Mouse (Mus musculus) olfactory bulb, adult 2 months (tissue): Measurements from ENCODE around the gene 4931400O07Rik. TPM values are rescaled to one million over a fixed set of nuclear protein-coding genes. Genes with fewer than 3 reads are reported as not detected.

Source experiments
- H3K27ac ChIP-seq: fragments of 200-500 bp; 2 replicates; pipeline ENCODE4 v1.5.1; 2012; ENCODE audit warnings: low read depth, low read length; ENCODE audit not compliant: insufficient read depth
- H3K4me1 ChIP-seq: fragments of 200-500 bp; 2 replicates; pipeline ENCODE4 v1.6.1; 2012; ENCODE audit warnings: low read length; ENCODE audit not compliant: control insufficient read depth, insufficient read depth
- H3K4me3 ChIP-seq: fragments of 200-500 bp; 2 replicates; pipeline ENCODE4 v1.5.1; 2012; ENCODE audit warnings: mild to moderate bottlenecking, low read depth, low read length, moderate library complexity; ENCODE audit not compliant: insufficient read depth
- CTCF ChIP-seq: fragments of 200-500 bp; IDR thresholded peaks from 2 replicates; pipeline ENCODE4 v1.5.1; 2012; ENCODE audit warnings: low read depth, mild to moderate bottlenecking, low read length, moderate library complexity; ENCODE audit not compliant: insufficient read depth
- POLR2A ChIP-seq: fragments of 200-500 bp; IDR thresholded peaks from 2 replicates; pipeline ENCODE4 v1.6.1; 2012; ENCODE audit warnings: mild to moderate bottlenecking, low read depth, low read length, moderate library complexity; ENCODE audit not compliant: insufficient read depth
- WGBS: fragments of 180-500 bp; shearing (Covaris S2); methylation state at CpG from one replicate; pipeline ENCODE4 v1.1.7; 2018; 5-methylcytosine and 5-hydroxymethylcytosine counted together
- polyA plus RNA-seq: library from polyadenylated mRNA; stranded (reverse); fragments of >200 nt; gene quantifications from 2 replicates; pipeline ENCODE4 v1.2.4, GENCODE M21; 2012; ENCODE audit warnings: low replicate concordance; ENCODE audit not compliant: missing spikeins, insufficient read depth, insufficient read length

The 4931400O07Rik gene
- polyA plus RNA-seq: not detected in 2 replicates

- no peak within 1 kb of the TSS for H3K4me3 ChIP-seq
- no peak within 1 kb of the TSS for H3K27ac ChIP-seq
- 92% methylated on average over 2 of the region's 2 CpGs for WGBS
- TF ChIP-seq CTCF: no peak
- TF ChIP-seq POLR2A: no peak
- H3K4me1 ChIP-seq: no peaks in the 10 kb centered on the region
These were observed at the start of gene 4931400O07Rik for GRCm38 (mm10) chrX:62467691-62468090. TSS of gene 4931400O07Rik (plus strand) at chrX:62467991.

Other genes with a start within 250 kb of the 4931400O07Rik start
- gene 4933402E13Rik, start 184.5 kb upstream of the 4931400O07Rik start, polyA plus RNA-seq: not detected in 2 replicates